Mouse (Mus musculus) heart, postnatal 0 days (tissue): Measurements from ENCODE around the gene Casc3. TPM values are rescaled to one million over a fixed set of nuclear protein-coding genes. Genes with fewer than 3 reads are reported as not detected.
A peak's percentile ranks its signal among the peaks of the same experiment; 100 is the strongest.

Experiments used
- ATAC-seq: fragments of 200-750 bp; cut with Nextera tagmentation; 2 replicates; pipeline ENCODE4 v1.8.0; 2017; ENCODE audit warnings: low read depth, moderate number of reproducible peaks, moderate library complexity; ENCODE audit not compliant: insufficient read depth
- DNase-seq: peaks from one replicate; pipeline ENCODE4 v3.0.0-alpha.2; 2016; ENCODE audit warnings: low spot score
- H3K27ac ChIP-seq: fragments of 300-500 bp; sonication (generic); 2 replicates; pipeline ENCODE4 v1.5.1; 2014; ENCODE audit warnings: low read depth, mild to moderate bottlenecking
- H3K27me3 ChIP-seq: fragments of 300-500 bp; sonication (generic); 2 replicates; pipeline ENCODE4 v1.6.1; 2014; ENCODE audit warnings: low read length, mixed read lengths; ENCODE audit not compliant: control insufficient read depth, insufficient read depth
- H3K36me3 ChIP-seq: fragments of 300-500 bp; sonication (generic); replicated peaks from 2 replicates; pipeline ENCODE4 v1.6.1; 2014; ENCODE audit warnings: low read length, mixed read lengths; ENCODE audit not compliant: control insufficient read depth, insufficient read depth
- H3K4me1 ChIP-seq: fragments of 300-500 bp; sonication (generic); 2 replicates; pipeline ENCODE4 v1.6.1; 2014; ENCODE audit warnings: antibody characterized with exemption; ENCODE audit not compliant: control insufficient read depth, insufficient read depth
- H3K4me2 ChIP-seq: fragments of 300-500 bp; sonication (generic); 2 replicates; pipeline ENCODE4 v1.6.1; 2014; ENCODE audit warnings: low read depth, mild to moderate bottlenecking, low read length, moderate library complexity
- H3K4me3 ChIP-seq: fragments of 300-500 bp; sonication (generic); 2 replicates; pipeline ENCODE4 v1.5.1; 2014; ENCODE audit warnings: low read depth, low read length
- H3K9ac ChIP-seq: fragments of 300-500 bp; sonication (generic); replicated peaks from 2 replicates; pipeline ENCODE4 v1.6.1; 2014; ENCODE audit warnings: low read depth, low read length, mixed read lengths
- H3K9me3 ChIP-seq: fragments of 300-500 bp; sonication (generic); replicated peaks from 2 replicates; pipeline ENCODE4 v1.6.1; 2016; ENCODE audit warnings: low read length; ENCODE audit not compliant: control insufficient read depth
- CTCF ChIP-seq: IDR thresholded peaks from 2 replicates; pipeline ENCODE4 v1.5.1; 2016; ENCODE audit warnings: antibody characterized with exemption, control low read depth, low read depth
- EP300 ChIP-seq: IDR thresholded peaks from 2 replicates; pipeline ENCODE4 v1.6.1; 2016; ENCODE audit warnings: antibody characterized with exemption, low read depth
- WGBS: fragments of 180-500 bp; shearing (Covaris S2); extraction: QIAGEN DNeasy Blood & Tissue Kit; methylation state at CpG from one replicate; pipeline ENCODE4 v1.1.7; 2014; 5-methylcytosine and 5-hydroxymethylcytosine counted together
- polyA plus RNA-seq: library from polyadenylated mRNA; unstranded; fragments of >200 nt; fragmentation: Nextera tagmentation; extraction: Ambion mirVana; gene quantifications from 2 replicates; pipeline ENCODE4 v1.2.1, GENCODE M21; 2015
- total RNA-seq: library from RNA; depleted of rRNA; stranded (reverse); fragments of >200 nt; gene quantifications from 2 replicates; pipeline ENCODE4 v1.2.3, GENCODE M21; 2014; ENCODE audit warnings: low replicate concordance

Casc3 gene
- total and polyA plus RNA-seq, 2 experiments from 2014 or later: 6.8 to 11.9 TPM

- TF ChIP-seq CTCF (no peak), EP300 (no peak)
- no peak for DNase-seq
- H3K27ac ChIP-seq: peak overlapping the region; percentile 99
- H3K4me1 ChIP-seq: peaks cover 24% of the 10 kb centered on the region
- no peak for ATAC-seq
- H3K9me3 ChIP-seq: no peaks in the 10 kb centered on the region
- H3K4me3 ChIP-seq: peak overlapping the region; percentile 99
- H3K36me3 ChIP-seq: peaks cover 39% of the 10 kb centered on the region
- WGBS: 2% methylated on average over 5 of the region's 5 CpGs
- peak overlapping the region; percentile 100 for H3K9ac ChIP-seq
- peak overlapping the region; percentile 90 for H3K4me2 ChIP-seq
- no peaks in the 10 kb centered on the region for H3K27me3 ChIP-seq
Observed at GRCm38 (mm10) chr11:98797306-98797705, 7.4 kb upstream of the Casc3 start.

GRCm38 (mm10) chr11:98797909-98798308, 6.8 kb upstream of the Casc3 start:
- ATAC-seq: no peak
- no peak for DNase-seq
- TF ChIP-seq EP300: no peak
- TF ChIP-seq CTCF: no peak

GRCm38 (mm10) chr11:98808417-98808816, 3.7 kb downstream of the Casc3 start:
- peak overlapping the region; percentile 94 for H3K27ac ChIP-seq
- H3K9ac ChIP-seq: no peak overlapping the region
- H3K36me3 ChIP-seq: peaks cover 59% of the 10 kb centered on the region
- no peaks in the 10 kb centered on the region for H3K27me3 ChIP-seq
- TF ChIP-seq EP300: no peak
- no peak for TF ChIP-seq CTCF
- DNase-seq (no peak), ATAC-seq (no peak)
- H3K4me1 ChIP-seq: peaks cover 16% of the 10 kb centered on the region; the same call in 1 of the 2 replicates
- no peaks in the 10 kb centered on the region for H3K9me3 ChIP-seq
- 73% methylated on average over 2 of the region's 2 CpGs for WGBS
- peak overlapping the region; percentile 74; the same call in 1 of the 2 replicates for H3K4me2 ChIP-seq
- 0 out of 2 replicates have a peak overlapping the region, but pooled peaks have one; percentile 72 for H3K4me3 ChIP-seq

More at GRCm38 (mm10) chr11:98797909-98798308, 6.8 kb upstream of the Casc3 start:
- peak overlapping the region; percentile 100; the same call in 1 of the 2 replicates for H3K9ac ChIP-seq
- H3K27me3 ChIP-seq: no peaks in the 10 kb centered on the region
- H3K27ac ChIP-seq: peak overlapping the region; percentile 99
- 26% methylated on average over 4 of the region's 4 CpGs for WGBS
- H3K4me3 ChIP-seq: peak overlapping the region; percentile 99
- peak overlapping the region; percentile 90 for H3K4me2 ChIP-seq
- peaks cover 45% of the 10 kb centered on the region for H3K36me3 ChIP-seq
- peaks cover 24% of the 10 kb centered on the region for H3K4me1 ChIP-seq
- no peaks in the 10 kb centered on the region for H3K9me3 ChIP-seq

- Histone ChIP-seq H3K4me3 (peak overlapping the region; percentile 72), H3K4me2 (peak overlapping the region; percentile 74), H3K9ac (peak overlapping the region; percentile 71), H3K27me3 (no peaks in the 10 kb centered on the region), H3K4me1 (peaks cover 8% of the 10 kb centered on the region; the same call in 1 of the 2 replicates), H3K27ac (peak overlapping the region; percentile 94), H3K9me3 (no peaks in the 10 kb centered on the region), H3K36me3 (peaks cover 60% of the 10 kb centered on the region)
- DNase-seq: peak; percentile 98
- peak; percentile 98 for ATAC-seq
- TF ChIP-seq CTCF: no peak; the same call in 1 of the 2 replicates
- TF ChIP-seq EP300: peak; percentile 72; the same call in 1 of the 2 replicates
- WGBS: under 1% methylated on average over 47 of the region's 84 CpGs
Observed at GRCm38 (mm10) chr11:98809457-98810290, 5.0 kb downstream of the Casc3 start.

GRCm38 (mm10) chr11:98810686-98811085, 6.0 kb downstream of the Casc3 start:
- Histone ChIP-seq H3K9me3 (no peaks in the 10 kb centered on the region), H3K27me3 (no peaks in the 10 kb centered on the region), H3K36me3 (peaks cover 58% of the 10 kb centered on the region), H3K27ac (peak overlapping the region; percentile 94; the same call in 1 of the 2 replicates), H3K9ac (peak overlapping the region; percentile 71; the same call in 1 of the 2 replicates), H3K4me2 (peak overlapping the region; percentile 74), H3K4me3 (peak overlapping the region; percentile 72), H3K4me1 (peaks cover 8% of the 10 kb centered on the region; the same call in 1 of the 2 replicates)
- TF ChIP-seq CTCF: no peak
- 63% methylated on average over 7 of the region's 7 CpGs for WGBS
- ATAC-seq (no peak), DNase-seq (no peak)
